Mouse (Mus musculus): ENCODE data around the gene Kcnk15. TPM values are rescaled to one million over a fixed set of nuclear protein-coding genes. Genes with fewer than 3 reads are reported as not detected.
A peak's percentile ranks its signal among the peaks of the same experiment; 100 is the strongest.

Kcnk15 gene
- polyA plus RNA-seq, 1 experiment from 2014 or later, result not detected

DNA sequence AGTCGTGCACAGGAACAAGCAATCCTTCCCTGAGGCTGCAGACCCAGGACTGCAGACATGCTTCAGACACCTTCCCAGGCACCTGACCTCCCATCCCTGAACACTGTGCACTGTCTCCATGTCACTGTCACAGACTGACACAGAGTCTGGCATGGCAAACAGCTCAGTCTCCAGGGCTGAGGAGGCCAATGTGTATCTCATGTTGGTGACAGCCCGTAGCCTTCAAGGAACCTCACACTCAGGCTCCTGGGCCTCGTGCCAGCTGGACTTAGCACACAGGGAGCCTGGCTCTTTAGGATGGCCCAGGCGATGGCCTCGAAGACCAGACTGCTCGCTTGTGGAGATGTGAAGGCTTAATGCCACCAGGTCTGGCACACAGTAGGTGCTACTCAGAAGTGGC, 27.4 kb downstream of the Kcnk15 start:
- H3K9ac ChIP-seq, result no peak overlapping the region
- no peak for ATAC-seq (ENCODE audit: low FRiP score)
- no peak overlapping the region for H3K4me2 ChIP-seq
- H3K9me3 ChIP-seq, result no peaks in the 10 kb centered on the region
- H3K27ac ChIP-seq, result no peak overlapping the region
- 90% methylated on average over 6 of the region's 6 CpGs for WGBS
- H3K4me3 ChIP-seq (replicated peaks), result no peak overlapping the region
- H3K27me3 ChIP-seq, result 0 out of 2 replicates have a peak, but pooled peaks cover 2% of the 10 kb centered on the region
- peaks cover 9% of the 10 kb centered on the region for H3K4me1 ChIP-seq
- H3K36me3 ChIP-seq (replicated peaks), result no peaks in the 10 kb centered on the region

DNA sequence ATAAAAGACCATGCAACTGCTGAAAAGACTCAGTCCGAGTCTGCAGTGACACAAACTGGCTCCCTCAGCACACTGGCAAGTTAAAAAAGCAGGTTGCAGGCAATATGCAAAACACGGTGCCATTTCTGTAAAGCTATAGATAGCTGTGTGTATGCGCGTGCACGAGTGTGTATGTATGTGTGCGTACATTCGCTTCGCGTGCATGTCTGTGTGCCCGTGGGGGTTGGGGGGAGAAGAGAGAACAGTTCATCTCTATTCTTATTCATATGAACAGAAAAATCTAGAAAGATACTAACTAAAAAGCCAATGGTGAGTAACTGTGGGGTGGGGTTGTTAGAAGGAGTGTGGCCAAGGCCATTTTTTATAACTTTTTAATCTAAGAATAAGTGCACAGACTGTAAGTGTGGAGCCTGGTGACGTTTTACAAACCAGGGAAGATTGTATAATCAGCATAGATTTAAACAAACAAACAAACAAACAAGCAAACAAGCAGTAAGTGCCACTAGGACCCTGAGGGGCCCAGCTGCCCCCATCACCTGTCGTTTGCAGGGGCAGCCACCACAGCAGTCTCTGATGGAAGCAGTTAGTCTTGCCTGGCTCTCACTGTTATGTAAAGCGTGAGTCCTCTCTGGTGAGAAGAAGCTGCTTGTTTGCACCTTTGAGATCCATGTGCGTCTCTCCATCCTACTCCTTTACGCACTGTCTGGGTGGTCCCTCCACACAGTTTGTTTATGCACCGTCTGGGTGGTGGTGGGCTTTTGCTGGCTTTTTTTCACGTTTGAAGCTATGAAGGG, 29.6 kb downstream of the Kcnk15 start:
- Histone ChIP-seq H3K9ac (no peak overlapping the region), H3K4me1 (no peaks in the 10 kb centered on the region), H3K4me3 (replicated peaks) (no peak overlapping the region), H3K9me3 (no peaks in the 10 kb centered on the region), H3K27me3 (0 out of 2 replicates have a peak, but pooled peaks cover 2% of the 10 kb centered on the region), H3K27ac (no peak overlapping the region), H3K4me2 (no peak overlapping the region), H3K36me3 (replicated peaks) (no peaks in the 10 kb centered on the region)
- WGBS, result 71% methylated on average over 17 of the region's 17 CpGs
- ATAC-seq (ENCODE audit: low FRiP score), result no peak

DNA sequence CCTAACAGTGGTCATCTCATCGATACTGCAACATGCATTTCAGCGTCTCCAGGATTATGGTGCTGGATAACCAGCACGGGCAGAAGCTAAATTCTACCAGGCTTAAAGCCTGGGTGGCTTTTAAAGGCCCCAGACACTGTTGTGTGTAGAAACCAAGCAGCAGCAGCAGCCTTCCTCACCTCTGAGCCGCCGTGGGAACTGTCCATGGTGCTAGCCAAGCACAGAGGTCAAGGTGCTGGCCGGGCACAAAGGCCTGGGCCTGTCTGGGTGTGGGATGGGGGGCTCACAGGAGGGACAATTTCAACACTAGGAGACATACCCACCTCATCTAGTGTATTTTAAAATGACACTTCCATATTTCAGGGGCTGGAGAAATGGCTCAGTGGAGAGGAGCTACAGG, 36.0 kb downstream of the Kcnk15 start:
- H3K9me3 ChIP-seq, result no peaks in the 10 kb centered on the region
- H3K4me2 ChIP-seq, result no peak overlapping the region
- no peaks in the 10 kb centered on the region for H3K27me3 ChIP-seq
- peaks cover 10% of the 10 kb centered on the region for H3K4me1 ChIP-seq
- no peak overlapping the region for H3K9ac ChIP-seq
- H3K27ac ChIP-seq, result no peak overlapping the region
- H3K4me3 ChIP-seq (replicated peaks), result no peak overlapping the region
- H3K36me3 ChIP-seq (replicated peaks), result no peaks in the 10 kb centered on the region
- WGBS, result 47% methylated on average over 6 of the region's 6 CpGs
- no peak for ATAC-seq (ENCODE audit: low FRiP score)

DNA sequence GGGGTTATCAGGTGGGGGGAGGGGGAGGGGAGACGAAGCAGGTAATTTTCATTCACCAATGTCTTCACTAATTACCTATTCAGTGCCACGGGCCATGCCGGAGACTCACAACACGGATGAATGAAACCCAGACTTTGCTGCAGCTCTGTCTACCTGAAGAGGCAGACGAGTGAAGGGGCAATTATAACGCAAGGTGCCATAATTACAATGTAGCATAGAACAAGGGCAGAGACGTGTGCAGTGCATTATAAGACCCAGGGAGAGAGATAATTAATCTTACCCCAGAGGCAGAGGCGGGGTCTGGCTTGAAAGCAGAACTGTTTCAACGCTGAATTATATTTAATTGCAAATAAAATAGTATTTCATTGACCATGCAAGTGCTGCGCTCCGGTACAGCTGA, 37.1 kb downstream of the Kcnk15 start:
- no peaks in the 10 kb centered on the region for H3K27me3 ChIP-seq
- no peak for ATAC-seq (ENCODE audit: low FRiP score)
- no peaks in the 10 kb centered on the region for H3K36me3 ChIP-seq (replicated peaks)
- H3K9ac ChIP-seq, result no peak overlapping the region
- H3K27ac ChIP-seq, result peak overlapping the region; percentile 54; the same call in 1 of the 2 replicates
- H3K4me2 ChIP-seq, result no peak overlapping the region
- no peak overlapping the region for H3K4me3 ChIP-seq (replicated peaks)
- H3K4me1 ChIP-seq, result peaks cover 10% of the 10 kb centered on the region
- H3K9me3 ChIP-seq, result no peaks in the 10 kb centered on the region
- WGBS, result 54% methylated on average over 11 of the region's 11 CpGs

DNA sequence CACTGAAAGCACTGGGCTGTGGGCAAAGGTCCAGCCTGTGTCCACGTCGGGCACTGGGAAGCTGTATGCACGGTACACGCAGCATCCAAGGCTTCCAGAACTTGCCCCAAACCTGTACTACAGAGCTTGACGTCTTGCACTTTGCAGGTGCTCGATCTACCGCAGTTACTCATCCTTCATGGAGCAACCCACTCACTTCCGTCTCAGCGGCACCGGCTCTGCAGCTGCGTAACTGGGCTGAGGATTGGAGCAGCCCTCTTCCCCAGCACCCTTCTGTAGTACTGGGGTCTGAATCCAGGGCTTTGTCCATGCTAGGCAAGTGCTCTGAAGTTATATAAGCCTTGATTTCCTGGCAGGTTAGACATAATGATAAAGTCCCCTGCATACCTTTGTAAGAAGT, 37.8 kb downstream of the Kcnk15 start:
- no peak overlapping the region for H3K4me2 ChIP-seq
- H3K36me3 ChIP-seq (replicated peaks), result no peaks in the 10 kb centered on the region
- no peak for ATAC-seq (ENCODE audit: low FRiP score)
- H3K9ac ChIP-seq, result no peak overlapping the region
- H3K27me3 ChIP-seq, result no peaks in the 10 kb centered on the region
- H3K27ac ChIP-seq, result peak overlapping the region; percentile 54; the same call in 1 of the 2 replicates
- peaks cover 10% of the 10 kb centered on the region for H3K4me1 ChIP-seq
- H3K4me3 ChIP-seq (replicated peaks), result no peak overlapping the region
- H3K9me3 ChIP-seq, result no peaks in the 10 kb centered on the region
- WGBS, result 88% methylated on average over 11 of the region's 11 CpGs

DNA sequence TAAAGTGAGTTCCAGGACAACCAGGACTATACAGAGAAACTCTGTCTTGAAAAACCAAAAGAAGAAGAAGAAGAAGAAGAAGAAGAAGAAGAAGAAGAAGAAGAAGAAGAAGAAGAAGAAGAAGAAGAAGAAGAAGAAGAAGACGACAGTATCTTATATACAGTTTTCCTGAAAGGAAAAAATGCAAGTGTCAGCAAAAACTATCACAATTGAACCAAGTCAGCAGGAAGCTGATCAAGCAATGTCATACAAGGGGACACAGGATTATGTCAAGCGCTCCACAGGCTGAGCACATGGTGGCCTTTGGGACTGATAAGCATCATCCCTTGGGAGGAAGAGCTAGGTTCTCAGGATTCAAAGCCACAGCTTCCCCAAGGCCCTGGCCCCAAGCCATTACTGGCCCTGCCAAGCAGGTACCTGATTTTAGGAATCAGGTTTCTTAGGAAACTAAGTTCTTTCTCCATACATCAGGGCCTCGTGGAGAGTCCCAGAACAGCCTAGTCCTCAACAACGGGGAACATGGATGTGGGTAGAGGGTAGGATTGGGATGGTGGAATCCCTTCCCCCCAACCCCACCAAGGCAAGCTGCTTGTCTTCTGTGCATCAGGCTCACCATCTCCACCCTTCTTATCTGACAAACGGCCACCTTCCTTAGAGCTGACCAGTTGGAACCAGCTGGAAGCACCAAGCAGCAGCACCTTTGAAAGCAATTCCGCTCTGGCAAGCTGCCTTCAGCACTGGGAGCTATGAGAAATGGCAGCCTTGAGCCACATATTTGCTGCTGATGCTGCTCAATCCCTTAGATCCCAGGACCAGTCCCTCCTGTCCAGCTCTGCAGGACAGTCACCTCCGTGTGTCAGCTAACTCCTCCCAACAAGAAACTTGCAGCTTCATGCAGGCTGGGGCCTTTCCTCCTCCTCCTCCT, 40.3 kb downstream of the Kcnk15 start:
- Histone ChIP-seq H3K4me1 (peaks cover 10% of the 10 kb centered on the region), H3K4me3 (replicated peaks) (no peak overlapping the region), H3K9me3 (no peaks in the 10 kb centered on the region), H3K36me3 (replicated peaks) (no peaks in the 10 kb centered on the region), H3K27ac (no peak overlapping the region), H3K27me3 (no peaks in the 10 kb centered on the region), H3K9ac (no peak overlapping the region), H3K4me2 (no peak overlapping the region)
- no peak for ATAC-seq (ENCODE audit: low FRiP score)
- 73% methylated on average over 7 of the region's 7 CpGs for WGBS

DNA sequence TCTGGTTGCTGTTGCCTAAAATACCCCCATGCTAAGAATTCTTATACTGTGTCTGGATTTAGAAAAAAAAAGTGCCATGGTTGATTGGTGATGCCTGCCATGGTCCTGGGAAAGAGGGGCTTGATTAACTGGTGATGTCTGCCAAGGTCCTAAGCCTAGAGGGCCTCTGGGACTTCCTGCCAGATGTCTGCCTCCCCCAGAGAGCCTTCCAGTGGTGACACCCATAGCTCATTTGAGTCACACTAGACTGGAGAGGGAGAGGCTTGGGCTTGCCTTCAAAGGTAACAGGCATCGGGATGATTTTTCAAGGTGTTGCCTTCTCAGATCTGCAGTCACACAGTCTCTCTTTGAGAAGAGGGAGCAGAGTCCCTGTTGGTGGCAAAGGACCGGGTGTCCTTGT, 41.7 kb downstream of the Kcnk15 start:
- no peak overlapping the region for H3K4me2 ChIP-seq
- H3K9me3 ChIP-seq, result no peaks in the 10 kb centered on the region
- no peak for ATAC-seq (ENCODE audit: low FRiP score)
- no peak overlapping the region for H3K27ac ChIP-seq
- no peaks in the 10 kb centered on the region for H3K27me3 ChIP-seq
- no peak overlapping the region for H3K4me3 ChIP-seq (replicated peaks)
- no peak overlapping the region for H3K9ac ChIP-seq
- no peaks in the 10 kb centered on the region for H3K36me3 ChIP-seq (replicated peaks)
- 79% methylated on average over 2 of the region's 2 CpGs for WGBS
- H3K4me1 ChIP-seq, result peaks cover 10% of the 10 kb centered on the region

DNA sequence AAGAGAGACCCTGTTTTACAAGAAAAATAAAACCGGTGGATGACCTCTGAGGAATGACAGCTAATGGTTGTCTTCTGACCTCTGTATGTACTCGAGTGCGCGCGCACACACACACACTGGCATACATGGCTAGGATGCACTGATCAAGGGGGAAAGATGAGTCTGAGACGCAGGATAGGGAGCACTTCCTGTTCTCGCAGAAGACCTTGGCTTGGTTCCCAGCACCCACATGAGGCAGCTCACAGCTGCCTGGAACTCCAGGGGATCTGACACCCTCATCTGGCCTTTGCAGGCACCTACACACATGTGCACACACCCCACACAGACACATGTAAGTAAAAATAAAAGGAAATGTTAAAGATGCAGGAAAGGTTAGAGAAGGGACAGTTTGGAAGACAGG, 43.6 kb downstream of the Kcnk15 start:
- WGBS, result 94% methylated on average over 7 of the region's 7 CpGs

DNA sequence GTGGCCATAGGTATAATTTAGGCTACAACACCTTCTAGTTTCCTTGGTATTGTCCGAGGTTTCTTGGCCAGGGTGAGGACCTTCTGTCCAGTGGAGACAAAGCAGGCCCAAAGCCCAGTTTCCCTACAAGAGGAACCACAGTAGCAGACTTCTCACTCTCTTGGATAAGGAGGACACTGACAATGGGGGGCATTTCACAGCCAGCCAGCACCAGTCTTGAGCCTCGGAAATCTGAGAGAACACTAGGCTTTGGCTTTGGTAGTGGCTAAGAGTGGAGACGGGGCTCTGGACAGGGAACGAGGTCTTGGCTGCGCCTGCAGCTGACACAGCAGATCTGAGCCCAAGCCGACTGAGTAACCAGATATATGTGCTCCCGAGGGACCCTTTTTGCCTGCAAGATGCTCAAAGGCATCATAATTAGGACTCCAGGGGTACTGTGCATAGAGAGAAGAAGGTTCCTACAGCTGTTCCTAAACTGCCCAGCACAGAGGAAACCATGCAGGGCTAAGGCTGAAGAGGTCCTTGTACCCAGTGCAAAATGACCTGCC, 44.6 kb downstream of the Kcnk15 start:
- Histone ChIP-seq H3K4me3 (replicated peaks) (no peak overlapping the region), H3K4me1 (no peaks in the 10 kb centered on the region), H3K9me3 (no peaks in the 10 kb centered on the region), H3K9ac (no peak overlapping the region), H3K4me2 (no peak overlapping the region), H3K36me3 (replicated peaks) (no peaks in the 10 kb centered on the region), H3K27ac (no peak overlapping the region), H3K27me3 (no peaks in the 10 kb centered on the region)
- no peak for ATAC-seq (ENCODE audit: low FRiP score)
- 83% methylated on average over 7 of the region's 7 CpGs for WGBS

More for the DNA sequence above, 43.6 kb downstream of the Kcnk15 start:
- Histone ChIP-seq H3K4me2 (no peak overlapping the region), H3K9me3 (no peaks in the 10 kb centered on the region), H3K4me3 (replicated peaks) (no peak overlapping the region), H3K27me3 (no peaks in the 10 kb centered on the region), H3K9ac (no peak overlapping the region), H3K36me3 (replicated peaks) (no peaks in the 10 kb centered on the region), H3K4me1 (no peaks in the 10 kb centered on the region), H3K27ac (no peak overlapping the region)
- no peak for ATAC-seq (ENCODE audit: low FRiP score)

DNA sequence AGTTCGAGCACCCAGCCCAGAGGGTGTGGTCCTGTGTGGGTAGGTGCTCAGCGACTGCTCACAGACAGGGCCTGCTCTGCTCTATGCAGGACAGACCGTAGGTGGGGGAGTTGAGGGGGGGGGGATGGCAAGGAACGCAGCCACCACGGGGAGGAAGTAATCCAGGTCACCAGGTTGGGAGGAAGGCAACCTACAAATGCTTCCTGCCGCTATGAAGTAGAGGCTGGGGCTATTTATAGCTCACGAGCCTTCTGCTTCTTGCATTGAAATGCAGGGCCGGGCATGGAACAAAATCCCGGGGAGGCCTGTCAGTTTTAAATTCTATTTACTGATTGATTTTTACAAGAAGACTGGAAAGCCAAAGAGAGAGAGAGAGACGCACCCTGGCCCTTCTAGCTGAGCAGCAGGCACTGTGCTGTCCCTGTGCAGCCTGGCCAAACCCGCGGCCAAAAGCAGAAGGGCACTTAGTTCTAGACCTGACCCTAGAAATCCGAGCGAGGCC, 46.5 kb downstream of the Kcnk15 start:
- no peak overlapping the region for H3K9ac ChIP-seq
- H3K36me3 ChIP-seq (replicated peaks), result no peaks in the 10 kb centered on the region
- no peak for ATAC-seq (ENCODE audit: low FRiP score)
- no peak overlapping the region for H3K27ac ChIP-seq
- WGBS, result 67% methylated on average over 14 of the region's 14 CpGs
- no peak overlapping the region for H3K4me2 ChIP-seq
- H3K4me1 ChIP-seq, result no peaks in the 10 kb centered on the region
- no peak overlapping the region for H3K4me3 ChIP-seq (replicated peaks)
- no peaks in the 10 kb centered on the region for H3K27me3 ChIP-seq
- no peaks in the 10 kb centered on the region for H3K9me3 ChIP-seq

DNA sequence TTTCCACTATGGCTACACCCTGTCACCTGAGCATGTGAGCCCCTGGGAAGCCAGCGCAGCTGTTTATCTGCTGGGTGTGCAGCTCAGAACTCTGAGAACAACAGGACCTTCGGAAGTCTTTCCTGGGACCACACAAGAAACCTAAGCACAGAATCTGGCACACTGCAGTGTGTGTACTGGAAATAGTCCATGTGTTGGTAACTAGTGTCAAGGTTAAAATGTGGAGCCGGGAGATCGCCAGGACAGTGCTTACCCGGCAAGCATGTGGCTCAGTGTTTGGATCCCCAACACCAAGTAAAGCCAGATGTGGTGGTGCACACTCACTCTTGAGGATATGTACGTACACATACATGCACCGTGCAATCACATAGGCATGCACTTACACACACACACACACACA, 47.6 kb downstream of the Kcnk15 start:
- no peak for ATAC-seq (ENCODE audit: low FRiP score)
- 91% methylated on average over 7 of the region's 7 CpGs for WGBS
- no peak overlapping the region for H3K4me3 ChIP-seq (replicated peaks)
- no peak overlapping the region for H3K27ac ChIP-seq
- no peak overlapping the region for H3K4me2 ChIP-seq
- no peak overlapping the region for H3K9ac ChIP-seq
- H3K9me3 ChIP-seq, result no peaks in the 10 kb centered on the region
- H3K27me3 ChIP-seq, result no peaks in the 10 kb centered on the region
- no peaks in the 10 kb centered on the region for H3K4me1 ChIP-seq
- H3K36me3 ChIP-seq (replicated peaks), result no peaks in the 10 kb centered on the region

DNA sequence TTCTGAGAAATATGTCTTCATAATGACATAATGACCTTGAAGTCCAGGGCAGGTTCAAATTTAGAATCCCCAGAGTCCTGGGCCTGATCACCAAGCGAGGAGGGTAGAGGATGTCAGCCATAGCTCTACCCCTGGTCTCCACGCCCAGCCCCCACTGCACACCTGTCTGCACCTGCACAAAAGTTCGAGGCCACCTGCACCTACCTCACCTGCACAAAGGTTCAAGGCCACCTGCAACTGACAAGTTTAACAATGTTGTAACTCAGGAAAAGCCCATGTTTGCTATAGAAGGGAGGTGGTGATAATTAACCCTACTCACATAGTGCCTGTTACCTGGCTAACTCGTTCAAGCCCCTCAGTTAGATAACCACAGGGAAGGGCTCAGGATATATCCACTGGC, 49.0 kb downstream of the Kcnk15 start:
- no peaks in the 10 kb centered on the region for H3K27me3 ChIP-seq
- ATAC-seq (ENCODE audit: low FRiP score), result no peak
- 78% methylated on average over 4 of the region's 4 CpGs for WGBS

More for the DNA sequence above, 49.0 kb downstream of the Kcnk15 start:
- H3K9me3 ChIP-seq, result no peaks in the 10 kb centered on the region
- H3K4me2 ChIP-seq, result no peak overlapping the region
- no peaks in the 10 kb centered on the region for H3K4me1 ChIP-seq
- no peaks in the 10 kb centered on the region for H3K36me3 ChIP-seq (replicated peaks)
- H3K9ac ChIP-seq, result no peak overlapping the region
- H3K4me3 ChIP-seq (replicated peaks), result no peak overlapping the region
- H3K27ac ChIP-seq, result no peak overlapping the region
